Mouse (Mus musculus) liver (tissue): Measurements from ENCODE around the gene F2rl2.
A peak's percentile ranks its signal among the peaks of the same experiment; 100 is the strongest.

Experiments used
- DNase-seq: peaks from one replicate; pipeline ENCODE4 v3.0.0-alpha.2; 2020; ENCODE audit warnings: mixed read lengths

The F2rl2 gene

DNA sequence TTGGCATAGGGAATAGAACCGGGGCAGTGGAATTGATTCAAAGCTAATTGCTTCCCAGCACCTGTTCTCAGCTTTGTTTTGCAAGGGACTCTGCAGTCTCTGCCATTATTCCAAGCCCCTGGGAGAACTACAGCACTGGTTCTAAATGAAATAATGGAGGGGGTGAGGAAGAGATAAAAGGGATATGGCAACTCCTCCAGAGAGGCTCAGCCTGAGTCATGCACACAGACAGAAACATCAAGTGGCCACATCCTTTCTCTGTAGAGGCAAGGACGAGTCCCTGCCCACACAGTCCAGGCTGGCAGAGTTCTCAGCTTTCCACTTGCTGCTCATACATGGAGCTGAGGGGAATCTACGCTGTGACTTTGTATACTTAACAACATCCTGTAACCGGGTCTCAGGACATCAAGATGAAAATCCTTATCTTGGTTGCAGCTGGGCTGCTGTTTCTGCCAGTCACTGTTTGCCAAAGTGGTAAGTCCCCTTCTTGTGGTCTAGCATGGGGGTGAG lies at the start of gene F2rl2:
F2rl2 (plus strand) TSS at position 200 of the 510 bp plus-strand sequence.
- peak; percentile 13 for DNase-seq

DNA sequence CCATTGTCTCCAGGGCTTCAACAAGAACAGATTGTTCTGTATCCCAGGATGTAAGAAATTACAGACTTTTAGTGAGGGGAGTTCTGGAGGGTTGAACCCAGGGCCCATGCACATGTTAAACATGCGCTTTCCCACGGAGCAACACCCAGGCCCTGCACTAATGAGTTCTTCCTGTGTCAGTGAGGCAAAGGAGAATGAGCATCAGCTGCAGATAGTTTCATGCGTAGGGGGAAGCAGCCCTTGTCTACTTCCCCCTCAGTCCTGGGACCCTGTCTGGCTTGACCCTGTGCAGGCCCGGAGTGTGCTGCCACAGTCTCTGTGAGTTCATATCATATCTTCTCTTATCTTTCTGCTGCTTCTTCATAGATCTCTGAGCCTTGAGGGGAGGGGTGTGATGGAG lies 49.4 kb upstream of the F2rl2 start:
- no peak for DNase-seq

DNA sequence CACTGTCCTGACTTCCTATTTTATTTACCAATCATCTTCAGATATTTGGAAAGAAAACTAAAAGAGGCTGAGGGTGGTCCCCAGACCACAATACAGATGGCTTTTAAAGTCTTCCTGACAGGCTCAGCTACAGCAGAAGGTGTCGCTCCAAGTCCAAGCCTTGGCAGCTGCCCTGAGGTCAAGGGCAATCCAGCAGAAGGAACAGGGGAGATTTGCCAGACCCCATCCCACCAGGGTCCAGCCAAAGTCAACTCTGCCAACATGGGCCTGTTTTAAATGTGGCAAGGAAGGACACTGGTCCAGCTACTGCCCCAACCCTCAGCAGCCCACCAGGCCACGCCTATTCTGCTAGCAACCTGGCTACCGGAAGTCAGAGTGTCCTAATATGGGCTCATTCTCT lies 46.7 kb upstream of the F2rl2 start:
- DNase-seq: no peak

DNA sequence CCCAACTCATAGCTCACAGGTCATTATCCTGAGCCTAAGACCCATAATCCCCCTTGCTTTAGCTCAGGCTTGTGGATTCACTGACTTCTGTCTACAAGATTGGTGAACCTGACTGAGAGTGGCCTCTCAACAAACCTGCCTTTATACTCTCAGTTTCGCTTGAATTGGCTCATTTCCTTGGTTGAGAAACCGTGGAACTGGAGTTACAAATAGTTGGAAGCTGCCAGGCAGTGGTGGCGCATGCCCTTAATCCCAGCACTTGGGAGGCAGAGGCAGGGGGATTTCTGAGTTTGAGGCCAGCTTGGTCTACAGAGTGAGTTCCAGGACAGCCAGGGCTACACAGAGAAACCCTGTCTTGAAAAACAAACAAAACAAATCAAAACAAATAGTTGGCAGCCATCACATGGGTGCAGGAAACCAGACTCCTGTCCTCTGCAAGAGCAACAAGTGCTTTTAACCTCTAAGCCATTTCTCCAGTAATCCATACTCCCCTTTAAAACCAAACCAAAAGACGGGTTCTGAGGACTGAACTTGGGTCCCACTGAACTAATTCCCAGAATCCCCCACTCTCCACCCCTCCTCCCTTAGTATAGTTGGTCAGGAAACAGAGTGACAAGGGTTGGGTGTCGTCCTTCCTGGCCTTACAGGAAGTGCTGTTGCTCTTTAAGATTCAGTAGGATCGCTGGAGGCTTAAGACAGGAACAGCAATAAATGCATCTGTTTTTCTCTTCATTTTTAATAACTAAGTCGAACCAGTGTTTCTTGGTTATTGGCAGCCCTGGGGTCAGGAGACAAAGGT lies 44.6 kb upstream of the F2rl2 start:
- no peak for DNase-seq

DNA sequence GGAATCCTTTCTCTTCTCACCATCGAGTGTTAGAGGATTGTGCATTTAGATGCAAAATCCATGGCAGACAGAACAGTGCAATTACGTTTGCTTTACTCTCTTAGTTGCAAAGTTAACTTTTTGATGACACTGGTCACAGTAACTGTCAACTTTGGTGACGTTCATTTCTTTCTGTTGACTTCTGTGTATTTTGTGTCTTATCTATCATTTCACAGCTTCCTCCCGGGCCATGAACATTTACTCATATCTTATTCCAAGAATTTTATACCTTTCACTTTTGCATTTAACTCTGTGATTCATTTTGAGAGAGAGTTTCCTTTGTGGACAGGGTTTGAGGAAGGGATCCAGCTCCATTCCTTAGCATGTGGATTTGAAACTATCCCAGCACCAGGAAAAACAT lies 43.0 kb upstream of the F2rl2 start:
- DNase-seq: no peak

DNA sequence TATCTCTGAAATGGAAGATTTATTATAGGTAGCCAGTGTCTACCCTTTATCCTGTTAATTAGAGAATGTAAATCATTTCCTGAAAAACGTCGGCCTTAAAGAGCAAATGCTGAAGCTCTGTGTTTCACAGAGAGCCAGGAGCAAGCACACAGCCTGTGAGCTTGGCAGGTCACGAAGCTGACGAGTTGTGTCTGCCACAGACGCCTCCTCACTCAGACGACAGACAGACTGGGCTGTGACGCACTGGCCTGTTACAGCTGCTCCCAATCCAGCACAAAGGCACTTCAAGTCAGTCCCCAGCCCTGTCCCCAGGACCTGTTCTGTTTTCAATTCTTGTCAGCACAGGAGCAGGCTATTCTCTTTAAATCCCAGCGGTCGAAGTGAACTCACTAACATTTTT lies 41.4 kb upstream of the F2rl2 start:
- DNase-seq: peak; percentile 33

DNA sequence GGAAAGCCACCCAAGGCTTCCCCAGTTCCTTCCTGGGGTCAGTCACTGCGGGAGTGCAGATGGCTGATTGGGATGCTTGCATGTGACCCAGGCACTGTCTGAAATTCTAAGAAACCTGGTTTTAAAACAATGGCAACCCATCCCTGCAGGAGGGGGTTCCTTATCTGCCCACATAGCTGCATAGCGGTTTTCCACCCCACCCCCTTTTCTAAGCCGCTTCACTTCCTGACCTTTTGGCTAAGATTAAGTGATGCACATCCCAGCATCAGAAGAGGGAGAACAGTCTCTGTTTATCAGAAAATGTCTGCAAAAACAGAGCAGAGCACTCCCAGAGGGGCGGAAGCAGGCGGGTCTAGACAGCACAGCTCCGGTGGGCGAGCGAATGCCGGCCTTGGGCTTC lies 39.5 kb upstream of the F2rl2 start:
- DNase-seq: peak; percentile 68

DNA sequence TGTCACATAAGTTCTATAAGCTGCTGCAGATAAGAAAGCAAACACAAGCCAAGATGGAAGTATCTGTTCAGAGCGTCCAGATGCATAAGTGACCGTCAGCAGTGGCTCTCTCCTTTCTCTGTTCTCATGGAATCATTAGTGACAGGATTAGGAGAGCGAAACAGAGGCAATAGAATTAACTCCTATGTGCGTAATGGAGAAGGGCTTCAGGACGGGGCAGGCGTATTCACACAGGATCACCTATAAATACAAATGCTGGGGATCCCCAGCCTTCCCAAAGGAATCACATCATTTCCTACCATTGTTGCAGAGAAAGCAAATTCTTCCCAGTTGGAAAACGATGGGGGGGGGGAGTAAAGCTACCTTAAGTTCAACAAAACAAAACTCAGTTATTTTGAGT lies 37.2 kb upstream of the F2rl2 start:
- DNase-seq: no peak

DNA sequence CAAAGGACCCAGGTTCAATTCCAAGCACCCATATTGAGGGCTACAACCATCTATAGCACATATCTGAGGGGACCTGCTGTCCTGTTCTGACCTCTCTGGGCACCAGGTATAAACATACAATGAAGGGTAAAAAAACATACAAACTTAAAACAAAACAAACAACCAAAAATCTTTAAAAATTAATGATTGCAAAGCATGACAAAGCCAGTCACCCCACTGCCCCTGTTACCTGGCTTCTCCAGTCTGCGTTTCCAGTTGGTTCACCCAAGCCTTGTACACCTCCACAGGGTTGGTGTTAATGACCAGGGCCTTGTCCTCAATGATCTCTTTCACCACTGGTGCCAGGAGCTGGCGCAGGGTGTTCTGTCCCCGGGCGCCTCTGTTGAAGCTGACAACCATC lies 32.8 kb upstream of the F2rl2 start:
- DNase-seq: no peak

DNA sequence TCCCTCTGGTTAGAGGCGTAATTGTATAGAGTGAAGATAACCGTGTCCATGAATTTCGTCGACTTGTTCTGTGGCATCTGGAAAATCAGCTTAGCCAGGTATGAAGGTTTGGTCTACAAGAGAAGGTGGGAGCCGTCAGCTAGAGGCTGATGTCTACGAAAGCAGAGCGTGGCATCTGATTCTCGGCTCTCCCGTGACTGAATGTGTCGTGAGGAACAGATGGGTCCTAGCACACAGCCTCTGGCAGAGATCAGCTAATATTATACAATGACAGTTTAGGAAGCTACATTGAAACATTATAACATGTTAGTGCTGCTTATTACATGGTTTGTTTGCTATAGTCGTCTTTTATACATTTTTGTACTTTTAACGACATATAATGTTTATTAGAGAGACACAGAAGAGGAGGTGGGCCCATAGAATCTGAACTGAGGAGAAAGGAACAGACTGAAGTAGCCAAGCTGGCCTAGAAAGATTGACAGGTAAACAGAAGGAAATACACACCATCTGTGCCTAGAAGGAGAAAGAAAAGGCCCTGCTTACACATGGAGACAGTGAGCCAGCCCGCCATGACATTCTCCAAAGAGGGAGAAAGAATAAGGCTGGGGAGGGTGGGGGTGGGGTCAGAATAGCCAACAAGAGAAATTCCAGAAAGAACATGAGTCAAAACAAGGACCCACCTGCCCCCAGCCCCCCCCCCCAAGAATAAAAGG lies 30.9 kb upstream of the F2rl2 start:
- DNase-seq: no peak

DNA sequence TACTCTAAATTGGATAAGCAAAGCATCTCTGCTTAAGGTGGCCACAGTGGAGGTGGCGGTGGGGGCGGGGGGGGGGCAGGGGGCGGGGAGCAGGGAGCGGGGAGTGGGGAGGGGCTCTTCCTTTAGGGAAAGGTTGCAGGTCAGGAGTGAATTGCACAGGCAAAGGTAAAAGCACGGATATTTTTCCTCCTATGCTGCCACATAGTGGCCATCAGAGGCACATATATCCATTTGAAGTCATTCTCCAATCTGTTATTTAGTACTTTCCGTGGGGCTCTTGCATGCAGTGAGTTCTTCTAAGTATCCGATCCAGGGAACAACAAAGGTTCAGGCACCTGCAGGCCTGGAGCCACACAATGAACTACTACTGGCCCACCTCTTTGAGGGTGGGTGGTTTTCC lies 29.4 kb upstream of the F2rl2 start:
- DNase-seq: no peak

DNA sequence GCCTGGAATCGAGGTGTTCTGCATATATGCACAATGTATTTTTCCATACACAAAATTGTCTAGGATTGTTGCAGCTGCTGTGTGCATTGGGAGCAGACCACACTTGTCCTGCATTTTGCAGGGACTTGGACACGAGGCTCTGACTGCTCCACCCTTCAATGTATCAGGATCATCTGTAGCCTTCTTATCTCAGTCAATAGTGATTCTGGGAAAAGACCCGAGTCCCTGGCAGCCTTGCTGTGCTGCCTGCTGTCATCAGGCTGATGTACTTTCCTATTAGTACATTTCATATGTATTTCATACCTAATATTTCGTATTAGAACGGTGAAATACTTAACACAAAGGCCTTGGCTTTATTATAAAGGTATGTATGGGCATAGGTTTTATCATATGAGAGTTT lies 26.1 kb upstream of the F2rl2 start:
- DNase-seq: peak; percentile 67

DNA sequence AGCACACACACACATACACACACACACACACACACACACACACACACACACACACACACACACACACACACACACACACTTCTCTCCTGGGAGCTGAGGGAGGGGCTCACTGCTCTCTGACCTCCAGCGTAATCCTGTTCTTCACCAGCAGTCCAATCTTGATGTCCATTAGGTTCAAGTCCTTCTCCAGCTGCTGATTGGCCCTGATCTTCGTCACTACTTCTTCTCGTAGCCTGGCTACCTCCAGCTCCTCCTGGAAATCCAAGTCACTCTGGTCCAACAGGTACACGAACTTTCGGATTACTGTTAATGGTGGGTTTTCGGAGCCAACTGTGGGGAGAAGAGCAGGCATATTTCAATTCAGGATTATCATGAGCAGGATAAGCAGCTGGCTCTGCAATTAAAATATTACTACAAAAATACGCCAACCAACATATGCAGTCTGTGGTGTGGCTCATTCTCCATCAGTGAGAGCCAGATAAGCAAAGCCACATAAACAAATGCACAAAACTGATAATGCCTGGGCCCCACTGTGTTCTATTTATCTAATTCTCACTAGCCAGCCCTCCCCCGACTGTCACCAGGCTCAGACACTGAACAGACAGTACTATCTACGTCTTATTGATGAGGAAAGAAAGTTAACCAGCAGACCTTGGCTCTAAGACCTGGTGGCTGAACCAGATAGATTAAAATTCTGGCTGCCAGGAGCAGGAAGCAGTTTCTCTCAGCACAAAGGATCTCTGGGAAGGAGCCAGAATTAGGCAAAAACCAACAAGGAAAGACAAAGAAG lies 25.4 kb upstream of the F2rl2 start:
- DNase-seq: peak; percentile 88

DNA sequence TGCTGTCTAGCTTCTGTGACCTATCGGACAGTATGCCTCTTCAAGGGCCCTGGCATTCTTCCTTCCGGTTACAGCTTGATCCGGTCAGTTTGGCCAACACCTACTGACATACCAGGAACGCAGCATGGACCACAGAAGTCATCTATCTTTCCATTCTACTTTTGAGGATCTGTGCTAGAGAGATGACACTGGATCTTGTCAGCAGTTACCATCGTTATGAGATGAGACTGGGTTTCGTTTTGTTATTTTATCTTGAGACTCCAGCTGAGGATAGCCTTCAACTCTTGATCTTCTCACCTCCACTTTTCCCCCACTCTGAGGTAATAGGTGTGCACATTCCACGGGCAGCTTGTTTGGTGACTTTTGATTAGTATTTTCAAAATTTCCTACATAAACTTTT lies 24.3 kb upstream of the F2rl2 start:
- DNase-seq: peak; percentile 44

DNA sequence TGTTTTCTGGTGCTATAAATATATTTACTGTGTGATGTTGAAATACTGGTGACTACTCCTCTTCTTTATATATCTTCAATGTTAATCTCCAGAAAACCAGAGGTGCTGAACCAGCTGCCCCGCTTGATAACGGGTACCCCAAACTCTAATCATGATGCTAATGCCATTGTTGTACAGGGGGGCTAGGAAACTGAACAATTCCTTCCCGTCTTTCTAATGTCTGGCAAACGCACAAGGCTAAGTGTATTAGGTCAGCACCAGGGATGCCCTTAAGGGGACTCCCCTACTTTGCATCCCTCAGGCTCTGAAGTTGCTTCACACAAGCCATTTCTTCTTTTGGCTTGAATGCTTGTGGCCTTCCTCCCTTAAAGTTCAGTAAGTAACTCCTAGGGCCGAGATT lies 17.6 kb upstream of the F2rl2 start:
- DNase-seq: peak; percentile 71

DNA sequence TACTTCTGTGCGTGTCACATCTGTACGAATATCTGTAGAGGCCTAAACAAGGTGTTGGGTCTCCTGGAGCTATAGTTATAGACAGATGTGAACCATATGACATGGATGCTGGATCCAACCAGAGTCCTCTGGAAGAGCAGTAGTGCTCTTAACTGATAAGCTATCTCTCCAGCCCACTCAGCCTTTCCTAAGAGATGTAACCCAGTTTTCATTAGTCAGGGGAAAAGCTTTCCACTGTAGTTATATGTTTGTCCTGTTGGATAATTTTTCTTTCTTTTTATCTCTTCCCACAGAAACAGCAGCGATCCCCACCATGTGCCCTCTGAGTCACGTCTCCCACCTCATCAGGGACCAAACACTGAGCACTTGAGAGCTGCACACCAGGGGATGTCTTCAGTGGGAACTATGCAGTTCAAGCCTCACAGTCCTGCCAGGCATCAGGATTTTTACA lies 17.1 kb upstream of the F2rl2 start:
- peak; percentile 81 for DNase-seq

DNA sequence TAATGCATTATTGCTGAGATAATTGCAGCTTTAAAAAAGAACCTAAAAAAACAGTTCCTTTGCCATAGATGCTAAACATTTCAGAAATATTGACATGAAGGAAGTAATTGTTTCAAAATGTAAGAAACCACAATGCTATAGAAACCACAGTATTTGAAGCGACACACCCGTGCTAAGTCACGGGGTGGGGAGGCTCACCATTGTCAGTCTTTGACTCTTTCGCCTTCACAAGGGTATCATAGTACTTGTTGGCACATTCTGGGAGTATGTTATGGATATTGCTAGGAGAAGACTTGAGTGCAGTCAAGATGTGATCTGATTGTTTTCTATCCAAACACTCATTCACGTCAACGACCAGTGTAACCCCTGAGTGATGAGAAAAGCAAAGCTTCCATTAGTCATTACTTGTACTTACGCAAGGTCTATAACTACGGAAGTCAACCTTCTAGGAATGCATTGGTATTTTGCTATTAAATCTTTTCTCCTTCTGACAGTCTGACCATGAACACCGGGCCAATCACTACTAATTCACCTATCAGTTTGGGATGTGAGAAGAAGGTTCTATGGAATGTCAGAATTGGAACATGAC lies 11.9 kb upstream of the F2rl2 start:
- no peak for DNase-seq

DNA sequence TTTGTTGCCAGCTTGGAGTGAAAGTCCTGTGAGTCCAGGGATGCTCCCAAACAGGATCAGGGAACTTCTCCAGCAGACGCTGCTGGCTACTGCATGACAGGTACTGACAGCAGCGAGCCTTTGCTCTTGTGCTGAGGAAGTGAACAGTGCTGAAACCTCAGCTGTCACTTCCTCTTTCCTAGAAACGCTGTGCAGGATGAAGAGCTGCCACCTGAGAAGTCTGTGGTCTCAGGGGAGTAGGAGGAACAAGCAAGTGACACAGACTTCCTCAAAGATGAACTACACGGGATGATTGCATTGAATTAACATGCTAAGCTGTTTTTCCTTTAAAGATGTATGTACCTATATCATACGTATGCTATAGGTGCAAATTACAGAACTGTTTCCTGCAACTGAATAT lies 10.9 kb upstream of the F2rl2 start:
- no peak for DNase-seq

DNA sequence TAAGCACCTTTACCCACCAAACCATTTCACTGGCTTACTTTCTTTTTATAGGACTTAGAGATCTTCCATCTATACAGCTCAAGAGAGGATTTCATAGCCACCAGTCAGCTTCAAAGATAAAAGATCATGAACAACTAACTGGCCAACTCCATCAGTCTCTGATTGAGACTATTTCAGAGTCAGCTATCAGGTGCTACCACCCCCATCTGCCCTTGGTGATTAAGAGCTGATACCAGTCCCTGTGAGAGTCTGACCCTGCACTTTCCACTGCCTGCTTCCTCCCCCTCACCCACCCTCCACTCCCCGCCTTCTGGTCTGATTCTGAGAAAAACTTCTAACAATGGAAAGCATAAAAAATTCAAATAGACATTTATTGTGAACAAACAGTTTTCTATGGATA lies 8.1 kb upstream of the F2rl2 start:
- peak; percentile 87 for DNase-seq

DNA sequence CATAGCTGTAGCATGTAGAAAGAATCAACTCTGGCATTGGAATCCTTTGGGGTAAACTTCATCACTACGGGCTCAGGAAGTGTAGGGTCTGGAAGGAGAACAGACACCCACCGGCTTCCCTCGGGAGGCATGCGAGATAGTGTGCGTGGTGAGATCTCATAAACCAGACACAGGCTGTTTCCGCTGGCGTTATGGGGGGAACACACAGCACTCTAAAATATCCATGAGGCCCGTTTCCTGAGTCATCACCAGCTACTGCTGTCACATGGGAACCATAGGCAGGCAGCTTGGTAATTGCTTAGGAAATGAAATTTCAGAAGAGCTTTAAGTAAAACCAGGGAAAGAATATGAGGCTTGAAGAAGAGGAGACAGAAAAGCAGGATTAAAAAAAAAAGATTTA lies 4.5 kb upstream of the F2rl2 start:
- no peak for DNase-seq

DNA sequence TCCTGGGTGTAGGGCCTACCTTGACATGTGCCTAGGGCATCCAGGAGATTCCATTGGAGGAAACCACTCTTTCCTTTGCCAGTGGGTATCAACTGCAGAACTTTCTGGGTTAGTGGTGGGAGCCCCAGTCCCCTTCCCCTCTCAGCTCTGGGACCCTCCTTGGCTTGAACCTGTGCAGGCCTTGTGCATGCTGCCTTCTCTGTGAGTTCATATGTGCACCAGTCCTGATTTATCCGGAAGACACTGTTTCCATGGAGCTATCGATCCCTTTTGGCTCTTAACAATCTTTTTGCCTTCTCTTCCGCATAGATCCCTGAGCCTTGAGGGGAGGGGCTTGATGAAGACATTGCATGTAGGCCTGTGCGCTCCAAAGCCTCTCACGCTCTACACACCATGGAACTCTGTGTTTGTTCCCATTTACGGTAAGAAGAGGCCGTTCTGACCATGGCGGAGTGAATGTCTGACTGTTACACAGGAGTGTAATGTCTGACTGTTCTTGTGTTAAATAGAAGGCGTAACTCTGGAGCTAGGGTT lies 466 bp upstream of the F2rl2 start:
- DNase-seq: no peak

DNA sequence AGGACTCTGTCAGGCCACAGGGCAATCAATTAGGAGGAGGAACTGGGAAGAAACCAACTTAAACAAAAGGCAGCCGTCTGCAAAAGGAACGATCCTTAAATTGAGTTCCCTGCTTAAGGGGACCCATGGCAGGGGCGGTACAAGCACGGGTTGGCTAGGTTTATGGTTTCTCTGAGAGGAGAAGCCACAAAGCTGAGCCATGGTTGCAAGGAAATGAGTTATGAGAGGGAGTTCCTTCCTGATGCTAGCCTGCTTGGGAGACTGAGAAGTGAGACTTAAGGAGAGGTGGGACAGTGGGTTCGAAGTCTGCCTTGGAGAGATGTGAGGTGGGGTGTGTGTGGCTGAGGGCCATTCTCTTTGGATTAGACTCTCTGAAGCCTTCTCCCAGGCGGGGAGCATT lies 1.2 kb downstream of the F2rl2 start:
- DNase-seq: no peak

DNA sequence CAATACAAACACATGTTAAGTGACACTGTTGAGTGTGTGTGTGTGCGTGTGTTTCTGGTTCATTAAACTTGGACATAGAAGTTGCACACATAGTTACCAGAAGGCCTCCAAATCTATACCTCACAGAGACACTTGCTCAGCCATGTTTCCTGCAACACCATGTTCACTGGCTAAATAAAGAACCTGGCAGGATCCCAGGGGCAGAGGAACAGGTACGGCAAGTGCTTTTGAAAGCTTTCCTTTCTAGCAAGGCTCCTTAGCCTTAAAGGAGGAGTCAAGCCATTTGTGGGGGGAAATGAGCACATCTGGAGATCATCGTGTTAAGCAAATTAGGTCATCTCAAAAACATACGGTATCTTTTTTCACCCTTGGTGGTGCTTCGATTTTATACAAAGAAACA lies 6.7 kb downstream of the F2rl2 start:
- no peak for DNase-seq
